Mouse (Mus musculus): ENCODE measurements around the gene Cfap36. TPM values are rescaled to one million over a fixed set of nuclear protein-coding genes. Genes with fewer than 3 reads are reported as not detected.
A peak's percentile ranks its signal among the peaks of the same experiment; 100 is the strongest.

Cfap36 gene
- 308 TPM in 1 of 2 replicates, not detected in the other for polyA plus RNA-seq (2012; ENCODE audit: insufficient read depth, insufficient read length, low replicate concordance, missing spikeins)

DNA sequence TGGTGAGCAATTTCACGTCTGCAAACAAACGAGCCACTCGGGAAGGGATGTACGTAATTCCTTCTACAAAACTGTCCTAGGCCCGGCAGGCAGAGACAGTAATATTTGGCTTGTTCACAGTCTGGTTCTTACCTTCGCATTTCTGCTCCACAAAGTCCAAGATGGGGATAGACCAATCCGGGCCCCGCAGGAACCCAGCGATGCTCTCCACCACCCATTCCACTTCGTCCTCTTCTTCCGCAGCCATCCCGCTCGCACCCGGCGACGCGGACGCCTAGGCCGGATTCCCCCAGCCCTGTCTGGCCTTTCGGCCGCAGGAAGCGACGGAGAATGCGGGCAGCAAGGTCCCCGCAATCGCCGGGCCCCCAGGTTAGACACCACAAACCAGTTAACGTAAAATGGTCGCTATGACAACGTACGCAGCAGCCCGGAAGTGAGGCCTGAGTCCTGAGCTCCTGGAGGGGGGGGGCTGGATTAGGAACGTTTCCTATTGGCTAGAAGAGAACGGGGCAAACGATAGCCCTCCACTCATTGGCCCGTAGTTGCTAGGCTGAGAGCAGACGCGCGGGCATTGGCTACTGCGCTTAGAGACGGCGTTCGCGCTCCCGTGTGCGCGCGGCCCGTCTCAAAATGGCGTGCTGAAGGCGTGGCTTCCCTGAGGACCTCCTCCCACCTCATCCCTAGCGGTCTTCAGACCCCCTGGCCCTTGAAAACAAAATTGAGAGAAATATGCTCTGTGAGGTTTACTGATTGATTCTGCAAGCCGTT is at the start of gene Cfap36:
TSS of gene Cfap36 (minus strand) at position 527 of the 768 bp plus-strand sequence.
- TF ChIP-seq CTCF (IDR thresholded peaks at IDR 0.05; ENCODE audit: insufficient read depth, low read depth, low read length) (no peak), POLR2A (IDR thresholded peaks at IDR 0.05; ENCODE audit: insufficient read depth, low read depth, low read length) (peak; percentile 50; the same call in 1 of the 2 replicates)
- peaks cover 4% of the 10 kb centered on the region; the same call in 1 of the 2 replicates for H3K4me1 ChIP-seq (ENCODE audit: control insufficient read depth, insufficient read depth, low read length)
- H3K27ac ChIP-seq (ENCODE audit: insufficient read depth, low read depth, low read length): peak within 1 kb of the TSS; percentile 31
- WGBS: under 1% methylated on average over 53 of the region's 53 CpGs
- peak within 1 kb of the TSS; percentile 72 for H3K4me3 ChIP-seq (ENCODE audit: insufficient read depth, low read depth, low read length)

DNA sequence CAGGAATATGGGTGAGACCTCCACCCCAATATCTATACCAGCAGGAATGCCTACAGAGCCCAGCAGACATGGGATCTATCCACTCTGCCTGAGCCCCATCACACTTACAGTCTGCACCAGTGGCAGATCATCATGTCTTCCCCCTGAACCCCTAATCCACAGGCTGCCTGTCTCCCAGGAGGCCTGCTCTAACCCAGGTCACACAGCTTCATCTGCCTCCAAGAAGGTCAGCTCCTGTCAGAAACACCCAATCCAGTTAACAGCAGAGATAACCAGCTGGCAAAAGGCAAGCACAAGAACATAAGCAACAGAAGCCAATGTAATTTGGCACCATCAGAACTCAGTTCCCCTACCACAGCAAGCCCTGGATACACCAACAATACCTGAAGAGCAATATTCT is 40.1 kb upstream of the Cfap36 start:
- Histone ChIP-seq H3K4me3 (ENCODE audit: insufficient read depth, low read depth, low read length) (no peak overlapping the region), H3K27ac (ENCODE audit: insufficient read depth, low read depth, low read length) (no peak overlapping the region), H3K4me1 (ENCODE audit: control insufficient read depth, insufficient read depth, low read length) (no peaks in the 10 kb centered on the region)
- TF ChIP-seq POLR2A (IDR thresholded peaks at IDR 0.05; ENCODE audit: insufficient read depth, low read depth, low read length) (no peak), CTCF (IDR thresholded peaks at IDR 0.05; ENCODE audit: insufficient read depth, low read depth, low read length) (no peak)

DNA sequence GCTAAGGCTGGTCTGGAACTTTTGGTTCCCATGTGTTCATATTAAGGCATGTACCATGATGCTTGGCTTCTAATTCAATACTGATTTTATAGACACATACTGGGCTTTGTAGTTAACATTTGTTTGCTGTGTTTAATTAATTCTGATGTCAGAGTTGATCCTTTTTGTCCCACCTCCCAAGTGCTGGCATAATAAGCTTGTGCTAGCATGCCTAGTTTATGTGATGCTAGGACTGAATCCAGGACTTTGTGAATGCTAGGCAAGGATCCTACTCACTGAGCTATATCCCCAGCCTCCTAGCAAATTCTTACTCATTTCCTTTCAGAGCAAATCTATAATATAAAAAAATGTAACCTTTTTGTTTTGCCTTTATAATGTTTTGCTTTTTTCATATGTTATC is 38.8 kb upstream of the Cfap36 start:
- TF ChIP-seq CTCF (IDR thresholded peaks at IDR 0.05; ENCODE audit: insufficient read depth, low read depth, low read length): no peak
- no peak for TF ChIP-seq POLR2A (IDR thresholded peaks at IDR 0.05; ENCODE audit: insufficient read depth, low read depth, low read length)
- Histone ChIP-seq H3K4me1 (ENCODE audit: control insufficient read depth, insufficient read depth, low read length) (no peaks in the 10 kb centered on the region), H3K27ac (ENCODE audit: insufficient read depth, low read depth, low read length) (no peak overlapping the region)

DNA sequence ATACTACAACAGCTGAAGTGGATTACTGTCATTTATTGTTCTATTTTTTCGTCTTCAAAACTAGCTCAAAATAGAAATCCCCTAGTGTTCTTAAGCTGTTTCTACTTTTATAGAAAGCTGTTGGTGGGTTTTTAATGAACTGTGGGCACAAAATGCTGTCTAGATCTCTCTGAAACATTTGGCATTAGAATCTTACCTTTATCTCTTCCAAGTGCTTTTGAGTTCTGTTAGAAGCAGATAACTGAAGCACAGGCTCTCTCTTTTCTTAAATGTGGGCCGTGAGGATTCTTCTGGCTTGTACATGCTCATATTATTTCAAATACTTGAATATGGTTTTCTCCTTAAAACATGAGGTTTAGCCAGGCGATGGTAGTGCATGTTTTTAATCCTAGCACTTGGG is 27.5 kb upstream of the Cfap36 start:
- TF ChIP-seq POLR2A (IDR thresholded peaks at IDR 0.05; ENCODE audit: insufficient read depth, low read depth, low read length) (no peak), CTCF (IDR thresholded peaks at IDR 0.05; ENCODE audit: insufficient read depth, low read depth, low read length) (no peak)
- H3K4me1 ChIP-seq (ENCODE audit: control insufficient read depth, insufficient read depth, low read length): no peaks in the 10 kb centered on the region
- 70% methylated on average over 3 of the region's 3 CpGs for WGBS
- H3K27ac ChIP-seq (ENCODE audit: insufficient read depth, low read depth, low read length): no peak overlapping the region
- H3K4me3 ChIP-seq (ENCODE audit: insufficient read depth, low read depth, low read length): no peak overlapping the region

More for the DNA sequence above, 38.8 kb upstream of the Cfap36 start:
- no peak overlapping the region for H3K4me3 ChIP-seq (ENCODE audit: insufficient read depth, low read depth, low read length)

DNA sequence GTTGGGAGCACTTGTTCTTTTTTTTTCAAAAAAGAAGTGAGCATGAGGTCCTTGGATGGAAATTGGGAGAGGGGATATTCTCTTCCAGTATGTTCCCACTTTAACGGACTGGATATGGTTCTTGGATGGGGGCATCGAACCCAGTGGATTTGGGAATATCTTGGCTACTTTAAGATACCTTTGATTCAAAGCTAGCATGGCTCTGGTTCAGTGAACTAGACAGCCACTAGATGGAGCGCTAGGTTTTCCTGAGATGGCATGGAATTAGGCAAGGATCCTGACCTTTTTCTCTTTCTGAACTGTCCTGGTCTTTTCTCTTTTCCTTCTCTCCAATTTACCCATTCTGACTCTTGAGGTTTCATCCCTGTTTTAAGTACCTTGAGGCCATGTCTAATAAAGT is 20.6 kb upstream of the Cfap36 start:
- Histone ChIP-seq H3K4me1 (ENCODE audit: control insufficient read depth, insufficient read depth, low read length) (no peaks in the 10 kb centered on the region), H3K27ac (ENCODE audit: insufficient read depth, low read depth, low read length) (no peak overlapping the region), H3K4me3 (ENCODE audit: insufficient read depth, low read depth, low read length) (no peak overlapping the region)
- 6% methylated on average over 3 of the region's 3 CpGs for WGBS
- TF ChIP-seq CTCF (IDR thresholded peaks at IDR 0.05; ENCODE audit: insufficient read depth, low read depth, low read length) (no peak), POLR2A (IDR thresholded peaks at IDR 0.05; ENCODE audit: insufficient read depth, low read depth, low read length) (no peak)

DNA sequence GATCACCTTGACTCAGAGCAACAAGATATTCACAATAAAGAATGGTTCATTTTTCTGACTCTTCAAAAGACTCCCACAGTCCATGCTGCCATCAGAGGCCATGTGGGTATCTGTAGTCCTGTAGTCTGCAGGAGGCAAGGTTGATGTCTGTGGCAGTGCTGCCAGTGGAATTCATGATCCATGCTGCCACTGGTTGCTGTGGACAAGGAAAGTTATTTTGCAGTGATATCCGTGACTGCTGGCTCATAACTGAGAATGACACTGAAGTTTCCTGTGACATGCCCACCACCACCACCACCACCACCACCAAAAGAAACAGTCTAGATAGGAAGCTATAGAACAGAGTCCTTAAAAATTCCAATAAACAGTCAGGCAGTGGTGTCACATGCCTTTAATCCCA is 7.4 kb upstream of the Cfap36 start:
- Histone ChIP-seq H3K4me1 (ENCODE audit: control insufficient read depth, insufficient read depth, low read length) (no peaks in the 10 kb centered on the region), H3K4me3 (ENCODE audit: insufficient read depth, low read depth, low read length) (no peak overlapping the region), H3K27ac (ENCODE audit: insufficient read depth, low read depth, low read length) (no peak overlapping the region)
- 87% methylated on average over 1 of the region's 1 CpGs for WGBS
- TF ChIP-seq POLR2A (IDR thresholded peaks at IDR 0.05; ENCODE audit: insufficient read depth, low read depth, low read length) (no peak), CTCF (IDR thresholded peaks at IDR 0.05; ENCODE audit: insufficient read depth, low read depth, low read length) (no peak)

DNA sequence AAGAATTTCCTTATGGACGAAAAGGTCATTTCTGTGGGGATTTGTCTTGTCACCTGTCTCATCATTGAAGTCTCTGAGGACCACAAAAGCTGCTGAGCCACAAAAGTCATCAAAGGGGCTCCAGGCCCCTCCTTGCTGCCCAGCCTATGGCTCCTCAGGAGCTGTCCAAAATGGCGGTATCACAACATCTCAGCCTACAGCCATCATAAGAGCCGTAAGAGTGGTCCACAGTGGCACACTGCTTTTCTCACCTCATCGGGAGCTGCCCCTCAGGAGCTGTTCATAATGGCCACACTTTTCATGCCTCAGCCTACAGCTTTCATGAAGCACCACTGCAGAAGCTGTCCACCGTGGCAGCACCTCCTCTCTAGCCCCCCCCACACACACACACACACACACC is 1.2 kb upstream of the Cfap36 start:
- TF ChIP-seq CTCF (IDR thresholded peaks at IDR 0.05; ENCODE audit: insufficient read depth, low read depth, low read length): no peak
- no peak for TF ChIP-seq POLR2A (IDR thresholded peaks at IDR 0.05; ENCODE audit: insufficient read depth, low read depth, low read length)
- H3K27ac ChIP-seq (ENCODE audit: insufficient read depth, low read depth, low read length): no peak overlapping the region
- H3K4me3 ChIP-seq (ENCODE audit: insufficient read depth, low read depth, low read length): no peak overlapping the region
- WGBS: 95% methylated on average over 5 of the region's 5 CpGs
- H3K4me1 ChIP-seq (ENCODE audit: control insufficient read depth, insufficient read depth, low read length): peaks cover 3% of the 10 kb centered on the region; the same call in 1 of the 2 replicates

DNA sequence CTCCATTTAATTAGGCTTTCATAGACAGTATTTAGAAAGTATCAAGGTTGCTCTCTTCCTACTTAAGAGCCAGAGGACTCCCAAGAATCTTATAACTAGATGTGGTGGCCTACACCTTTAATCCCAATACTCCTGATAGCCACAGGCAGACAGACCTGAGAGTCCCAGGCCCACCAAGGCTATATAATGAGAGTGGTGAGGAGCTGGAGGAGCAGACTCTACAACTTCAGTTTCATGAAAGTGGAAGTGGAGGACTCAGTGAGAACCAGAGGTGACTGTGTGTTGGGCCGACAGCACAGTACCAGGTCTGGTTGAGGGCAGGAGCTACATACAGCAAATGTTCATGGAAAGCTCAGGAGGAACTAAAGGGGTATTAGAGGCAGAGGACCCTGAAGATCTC is 516 bp upstream of the Cfap36 start:
- TF ChIP-seq CTCF (IDR thresholded peaks at IDR 0.05; ENCODE audit: insufficient read depth, low read depth, low read length) (no peak), POLR2A (IDR thresholded peaks at IDR 0.05; ENCODE audit: insufficient read depth, low read depth, low read length) (no peak)
- Histone ChIP-seq H3K4me3 (ENCODE audit: insufficient read depth, low read depth, low read length) (no peak overlapping the region), H3K27ac (ENCODE audit: insufficient read depth, low read depth, low read length) (no peak overlapping the region), H3K4me1 (ENCODE audit: control insufficient read depth, insufficient read depth, low read length) (peaks cover 4% of the 10 kb centered on the region; the same call in 1 of the 2 replicates)
- WGBS: 100% methylated on average over 1 of the region's 1 CpGs

DNA sequence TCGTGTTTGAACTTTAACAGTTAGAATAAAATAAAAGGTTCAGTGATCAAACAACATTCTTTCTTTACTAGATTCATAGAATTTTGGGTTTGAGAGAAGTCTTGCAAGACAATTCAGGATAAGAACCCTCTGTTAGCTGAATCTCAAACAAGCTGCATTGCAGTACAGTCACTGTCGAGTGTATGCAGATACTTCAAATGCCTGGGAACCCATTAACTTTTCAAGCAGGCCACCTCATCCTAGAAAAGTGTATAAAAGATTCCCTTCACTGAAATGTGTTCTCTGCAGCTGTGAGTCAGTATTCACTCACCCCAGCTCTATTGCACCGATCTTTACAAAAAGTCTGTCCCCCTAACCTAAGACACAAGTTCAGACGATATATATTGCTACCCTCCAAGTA is 1.2 kb downstream of the Cfap36 start:
- 16% methylated on average over 4 of the region's 4 CpGs for WGBS

More for the DNA sequence above, 1.2 kb downstream of the Cfap36 start:
- no peak overlapping the region for H3K27ac ChIP-seq (ENCODE audit: insufficient read depth, low read depth, low read length)
- no peak overlapping the region for H3K4me3 ChIP-seq (ENCODE audit: insufficient read depth, low read depth, low read length)
- no peak for TF ChIP-seq CTCF (IDR thresholded peaks at IDR 0.05; ENCODE audit: insufficient read depth, low read depth, low read length)
- TF ChIP-seq POLR2A (IDR thresholded peaks at IDR 0.05; ENCODE audit: insufficient read depth, low read depth, low read length): no peak
- peaks cover 4% of the 10 kb centered on the region; the same call in 1 of the 2 replicates for H3K4me1 ChIP-seq (ENCODE audit: control insufficient read depth, insufficient read depth, low read length)
